Mouse (Mus musculus) ovary, postnatal 14 days (tissue): ENCODE results near the gene Gm8897.
"Not testable (repeated sequence)": the region's sequence is repeated elsewhere in the genome, so short reads cannot be mapped to it uniquely, and the experiment has no call there.

Experiments
- DNase-seq: peaks from one replicate; pipeline ENCODE4 v3.0.0; 2022; ENCODE audit warnings: low spot score

Gm8897 gene

DNA sequence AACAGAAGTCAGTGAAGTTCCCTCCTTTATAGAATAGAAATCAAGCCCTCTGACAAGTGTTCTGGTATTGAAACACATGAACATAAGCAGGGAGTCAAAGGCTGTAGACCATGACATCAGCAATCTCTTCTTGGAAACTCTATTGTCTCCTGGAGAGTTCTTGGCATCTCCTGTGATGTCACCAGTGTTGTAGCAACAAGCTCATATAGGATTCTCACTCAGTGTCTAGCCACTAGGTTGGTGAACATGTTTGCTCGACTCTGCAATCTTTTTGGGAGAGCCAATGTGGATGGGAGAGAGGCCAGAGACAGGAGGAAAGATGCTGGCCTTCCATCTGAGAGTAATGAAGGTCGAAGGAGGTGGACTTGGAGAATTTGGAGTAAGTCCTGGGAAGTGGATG, at the start of gene Gm8897:
Gm8897 (plus strand) TSS at position 301 of the 400 bp plus-strand sequence.
- not testable (repeated sequence) for DNase-seq

DNA sequence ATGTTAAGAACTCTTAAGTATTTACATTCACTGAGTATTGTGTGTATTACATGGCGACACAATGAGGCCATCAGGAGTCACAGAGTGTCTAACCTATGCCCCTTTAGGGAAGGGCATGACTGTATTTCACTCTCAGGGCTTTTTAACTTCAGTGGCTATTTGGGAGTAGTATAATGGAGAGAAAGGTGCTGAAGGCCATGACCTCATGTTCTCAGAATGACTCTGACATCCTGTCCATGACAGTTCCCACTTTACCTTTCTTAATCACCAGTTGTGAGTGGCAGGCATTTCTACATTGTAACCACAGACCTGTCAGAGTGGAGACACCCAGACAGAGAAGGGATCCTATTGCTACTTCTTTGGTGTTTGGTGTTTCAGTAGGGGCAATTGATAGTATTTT, 473 bp downstream of the Gm8897 start:
- DNase-seq: not testable (repeated sequence)
